Mouse (Mus musculus) adrenal gland, adult 8-10 months (tissue): ENCODE data around the gene Sec61a1. TPM values are rescaled to one million over a fixed set of nuclear protein-coding genes. Genes with fewer than 3 reads are reported as not detected.

Experiments used
- DNase-seq: peaks from one replicate; pipeline ENCODE4 v3.0.0; 2022
- total RNA-seq, 4 experiments: library from RNA; stranded (reverse); gene quantifications; 2 replicates each; pipeline ENCODE4 v1.2.4; 2022

Gene Sec61a1
- 100 to 1,000 TPM; 178 to 239 (median 230) TPM for total RNA-seq

GRCm38 (mm10) chr6:88518404-88519263 lies at the start of gene Sec61a1:
Sec61a1 (minus strand) TSS chr6:88518905.
- peak; percentile 94 for DNase-seq

- no peak for DNase-seq
Measured at GRCm38 (mm10) chr6:88566676-88567075, 48.0 kb upstream of the Sec61a1 start.

GRCm38 (mm10) chr6:88565033-88565432 lies 46.3 kb upstream of the Sec61a1 start:
- no peak for DNase-seq

GRCm38 (mm10) chr6:88560156-88560555 lies 41.5 kb upstream of the Sec61a1 start:
- DNase-seq, result no peak

- DNase-seq, result no peak
Measured at GRCm38 (mm10) chr6:88559688-88560087, 41.0 kb upstream of the Sec61a1 start.

GRCm38 (mm10) chr6:88558076-88558475 lies 39.4 kb upstream of the Sec61a1 start:
- peak; percentile 23 for DNase-seq

- DNase-seq, result no peak
Measured at GRCm38 (mm10) chr6:88557548-88557947, 38.8 kb upstream of the Sec61a1 start.

GRCm38 (mm10) chr6:88549916-88550315 lies 31.2 kb upstream of the Sec61a1 start:
- no peak for DNase-seq

GRCm38 (mm10) chr6:88549137-88549814 lies 30.6 kb upstream of the Sec61a1 start:
- no peak for DNase-seq

GRCm38 (mm10) chr6:88548405-88549049 lies 29.8 kb upstream of the Sec61a1 start:
- DNase-seq, result no peak

- DNase-seq, result no peak
Measured at GRCm38 (mm10) chr6:88545397-88545790, 26.7 kb upstream of the Sec61a1 start.

- no peak for DNase-seq
Measured at GRCm38 (mm10) chr6:88544644-88545396, 26.1 kb upstream of the Sec61a1 start.

- no peak for DNase-seq
Measured at GRCm38 (mm10) chr6:88544241-88544640, 25.5 kb upstream of the Sec61a1 start.

GRCm38 (mm10) chr6:88540093-88540755 lies 21.5 kb upstream of the Sec61a1 start:
- DNase-seq, result peak; percentile 42

GRCm38 (mm10) chr6:88530306-88530705 lies 11.6 kb upstream of the Sec61a1 start:
- peak; percentile 74 for DNase-seq

GRCm38 (mm10) chr6:88524056-88524455 lies 5.4 kb upstream of the Sec61a1 start:
- DNase-seq, result no peak

- no peak for DNase-seq
Measured at GRCm38 (mm10) chr6:88523451-88523850, 4.7 kb upstream of the Sec61a1 start.

- DNase-seq, result no peak
Measured at GRCm38 (mm10) chr6:88523043-88523442, 4.3 kb upstream of the Sec61a1 start.

GRCm38 (mm10) chr6:88522606-88523005 lies 3.9 kb upstream of the Sec61a1 start:
- DNase-seq, result no peak

GRCm38 (mm10) chr6:88521821-88522220 lies 3.1 kb upstream of the Sec61a1 start:
- no peak for DNase-seq

GRCm38 (mm10) chr6:88517701-88518403 lies 853 bp downstream of the Sec61a1 start:
- no peak for DNase-seq
